Mouse (Mus musculus): ENCODE measurements around the gene Pgls. TPM values are rescaled to one million over a fixed set of nuclear protein-coding genes. Genes with fewer than 3 reads are reported as not detected.

The Pgls gene
- polyA plus RNA-seq, 1 experiment from 2014 or later: 243 TPM

DNA sequence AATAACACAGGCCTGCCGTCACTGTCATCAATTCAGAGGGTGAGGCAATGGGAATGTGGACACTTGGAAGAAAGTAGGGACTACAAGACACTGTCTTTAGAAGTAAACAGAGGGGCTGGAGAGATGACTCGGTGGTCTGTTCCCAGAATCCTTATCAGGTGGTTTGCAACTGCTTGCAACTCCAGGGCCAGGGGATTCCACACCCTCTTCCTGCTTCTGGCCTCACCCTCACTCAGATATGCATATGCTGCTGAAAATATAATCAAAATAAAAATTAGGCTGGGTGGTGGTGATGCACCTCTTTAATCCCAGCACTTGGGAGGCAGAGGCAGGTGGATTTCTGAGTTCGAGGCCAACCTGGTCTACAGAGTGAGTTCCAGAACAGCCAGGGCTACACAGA lies 31.9 kb upstream of the Pgls start:
- ATAC-seq: no peak
- no peak overlapping the region for H3K9ac ChIP-seq
- no peaks in the 10 kb centered on the region for H3K36me3 ChIP-seq
- no peak overlapping the region for H3K4me3 ChIP-seq (replicated peaks)
- H3K9me3 ChIP-seq: no peaks in the 10 kb centered on the region
- WGBS: 71% methylated on average over 3 of the region's 3 CpGs
- peaks cover 18% of the 10 kb centered on the region for H3K4me1 ChIP-seq (replicated peaks)
- H3K27ac ChIP-seq: no peak overlapping the region
- no peak overlapping the region for H3K4me2 ChIP-seq (replicated peaks)
- H3K27me3 ChIP-seq (replicated peaks): peaks cover 65% of the 10 kb centered on the region

DNA sequence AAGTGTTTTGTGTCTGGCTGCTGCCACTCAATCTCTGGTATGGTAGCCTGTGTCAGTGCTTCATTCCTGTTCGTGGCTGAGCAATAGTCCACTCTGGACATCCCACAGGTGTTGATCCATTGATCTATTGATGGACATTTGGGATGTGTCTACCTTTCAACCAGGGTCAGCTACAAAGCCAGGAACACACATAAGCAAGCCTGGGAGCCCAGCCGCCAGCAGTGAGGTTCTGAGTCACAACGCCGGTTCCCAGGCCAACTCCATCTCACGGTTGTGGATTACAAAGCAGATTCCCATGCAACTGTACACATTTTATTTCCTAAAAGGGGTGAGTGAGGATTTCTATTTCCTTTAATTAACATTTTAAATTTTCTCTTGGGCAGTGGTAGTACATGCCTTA lies 31.2 kb upstream of the Pgls start:
- no peaks in the 10 kb centered on the region for H3K36me3 ChIP-seq
- H3K4me2 ChIP-seq (replicated peaks): no peak overlapping the region
- H3K4me3 ChIP-seq (replicated peaks): no peak overlapping the region
- H3K4me1 ChIP-seq (replicated peaks): peaks cover 18% of the 10 kb centered on the region
- H3K9ac ChIP-seq: no peak overlapping the region
- peaks cover 62% of the 10 kb centered on the region for H3K27me3 ChIP-seq (replicated peaks)
- no peak overlapping the region for H3K27ac ChIP-seq
- no peak for ATAC-seq
- H3K9me3 ChIP-seq: no peaks in the 10 kb centered on the region
- WGBS: 85% methylated on average over 5 of the region's 5 CpGs

DNA sequence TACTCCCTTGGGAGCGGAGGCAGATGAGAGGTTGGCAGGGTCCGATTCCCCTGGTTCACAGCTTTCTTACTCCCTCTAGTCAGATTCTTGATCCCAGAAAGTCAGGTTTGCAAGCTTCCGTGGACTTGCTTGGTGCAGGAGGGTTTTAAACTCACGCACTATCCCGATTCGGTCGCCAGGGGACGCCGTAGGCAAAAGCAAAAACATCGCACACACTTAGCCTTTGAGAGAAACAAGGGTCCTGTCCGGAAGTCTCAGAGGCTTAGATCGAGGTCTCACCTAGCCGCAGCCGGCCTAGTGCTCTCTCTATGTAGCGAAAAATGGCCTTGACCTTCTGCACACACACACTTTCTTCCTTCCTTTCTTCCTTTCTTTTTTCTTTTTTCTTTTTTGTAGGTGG lies 30.6 kb upstream of the Pgls start:
- Histone ChIP-seq H3K36me3 (no peaks in the 10 kb centered on the region), H3K27ac (no peak overlapping the region), H3K4me1 (replicated peaks) (peaks cover 18% of the 10 kb centered on the region), H3K4me3 (replicated peaks) (no peak overlapping the region), H3K9ac (no peak overlapping the region), H3K4me2 (replicated peaks) (no peak overlapping the region), H3K9me3 (no peaks in the 10 kb centered on the region), H3K27me3 (replicated peaks) (peaks cover 58% of the 10 kb centered on the region)
- WGBS: 2% methylated on average over 15 of the region's 15 CpGs
- ATAC-seq: peak; percentile 44; the same call in 1 of the 2 replicates

- Histone ChIP-seq H3K4me3 (replicated peaks) (peak overlapping the region; percentile 26), H3K4me1 (replicated peaks) (peaks cover 18% of the 10 kb centered on the region), H3K9ac (peak overlapping the region; percentile 29; the same call in 1 of the 2 replicates), H3K9me3 (no peaks in the 10 kb centered on the region), H3K27me3 (replicated peaks) (peaks cover 44% of the 10 kb centered on the region), H3K27ac (no peak overlapping the region), H3K4me2 (replicated peaks) (peak overlapping the region; percentile 61), H3K36me3 (no peaks in the 10 kb centered on the region)
- ATAC-seq: peak; percentile 48
- under 1% methylated on average over 33 of the region's 33 CpGs for WGBS
Observed at GRCm38 (mm10) chr8:71562751-71563150, 29.2 kb upstream of the Pgls start.

GRCm38 (mm10) chr8:71563992-71564391 lies 28.0 kb upstream of the Pgls start:
- no peak for ATAC-seq
- peaks cover 32% of the 10 kb centered on the region for H3K27me3 ChIP-seq (replicated peaks)
- H3K4me2 ChIP-seq (replicated peaks): no peak overlapping the region
- H3K9ac ChIP-seq: no peak overlapping the region
- H3K4me1 ChIP-seq (replicated peaks): peaks cover 17% of the 10 kb centered on the region
- no peaks in the 10 kb centered on the region for H3K9me3 ChIP-seq
- no peak overlapping the region for H3K27ac ChIP-seq
- H3K4me3 ChIP-seq (replicated peaks): no peak overlapping the region
- H3K36me3 ChIP-seq: no peaks in the 10 kb centered on the region
- 87% methylated on average over 4 of the region's 4 CpGs for WGBS

DNA sequence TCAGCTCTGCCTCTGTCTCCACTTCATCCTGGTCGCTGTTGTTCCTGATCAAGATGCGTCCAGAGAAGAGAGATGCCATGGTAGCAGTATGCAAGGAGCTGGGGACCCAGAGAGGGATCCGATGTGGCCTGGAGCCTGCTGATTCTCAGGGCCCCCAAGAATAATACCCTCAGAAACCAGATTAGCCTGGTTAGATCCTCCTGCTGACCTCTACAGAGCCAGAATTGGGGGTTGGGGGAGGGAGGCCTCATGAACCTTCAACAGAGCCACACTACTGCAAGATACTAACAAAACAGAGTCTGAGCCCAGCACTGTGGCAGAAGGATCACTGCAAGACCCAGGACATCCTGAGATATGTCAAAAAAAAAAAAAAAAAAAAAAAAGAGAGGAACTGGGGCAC lies 25.5 kb upstream of the Pgls start, which contains the start of gene Nxnl1:
TSS of gene Nxnl1 (minus strand) at position 101 of the 400 bp plus-strand sequence.
- H3K4me1 ChIP-seq (replicated peaks): peaks cover 24% of the 10 kb centered on the region
- WGBS: 78% methylated on average over 3 of the region's 3 CpGs
- H3K9me3 ChIP-seq: no peaks in the 10 kb centered on the region
- no peaks in the 10 kb centered on the region for H3K36me3 ChIP-seq
- H3K27me3 ChIP-seq (replicated peaks): peaks cover 12% of the 10 kb centered on the region; the same call in 1 of the 2 replicates
- no peak within 1 kb of the TSS for H3K9ac ChIP-seq
- no peak within 1 kb of the TSS for H3K4me2 ChIP-seq (replicated peaks)
- no peak for ATAC-seq
- H3K4me3 ChIP-seq (replicated peaks): no peak within 1 kb of the TSS
- no peak within 1 kb of the TSS for H3K27ac ChIP-seq

DNA sequence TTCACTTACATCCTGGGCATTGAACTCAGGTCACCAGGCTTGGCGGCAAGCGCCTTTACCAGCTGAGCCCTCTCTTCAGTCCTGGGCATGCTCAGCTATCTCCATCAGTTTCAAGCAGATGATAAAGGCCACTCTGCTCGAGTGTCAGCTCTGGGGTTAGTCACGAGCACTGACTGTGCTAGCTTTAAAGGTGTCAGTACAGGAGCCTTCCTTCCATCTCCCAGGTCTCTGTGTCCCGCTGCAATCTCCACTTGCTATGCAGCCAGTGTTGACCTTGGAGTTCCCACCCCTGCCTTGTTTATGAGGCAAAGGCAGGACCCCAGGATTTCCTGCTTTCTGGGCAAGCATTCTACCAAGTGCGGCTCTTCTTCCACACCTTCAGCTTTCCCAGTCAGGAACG lies 24.4 kb upstream of the Pgls start:
- no peak for ATAC-seq
- WGBS: 72% methylated on average over 7 of the region's 7 CpGs
- Histone ChIP-seq H3K9me3 (no peaks in the 10 kb centered on the region), H3K4me2 (replicated peaks) (no peak overlapping the region), H3K4me1 (replicated peaks) (peaks cover 23% of the 10 kb centered on the region), H3K9ac (no peak overlapping the region), H3K4me3 (replicated peaks) (no peak overlapping the region), H3K27ac (no peak overlapping the region), H3K36me3 (no peaks in the 10 kb centered on the region), H3K27me3 (replicated peaks) (peaks cover 2% of the 10 kb centered on the region; the same call in 1 of the 2 replicates)

DNA sequence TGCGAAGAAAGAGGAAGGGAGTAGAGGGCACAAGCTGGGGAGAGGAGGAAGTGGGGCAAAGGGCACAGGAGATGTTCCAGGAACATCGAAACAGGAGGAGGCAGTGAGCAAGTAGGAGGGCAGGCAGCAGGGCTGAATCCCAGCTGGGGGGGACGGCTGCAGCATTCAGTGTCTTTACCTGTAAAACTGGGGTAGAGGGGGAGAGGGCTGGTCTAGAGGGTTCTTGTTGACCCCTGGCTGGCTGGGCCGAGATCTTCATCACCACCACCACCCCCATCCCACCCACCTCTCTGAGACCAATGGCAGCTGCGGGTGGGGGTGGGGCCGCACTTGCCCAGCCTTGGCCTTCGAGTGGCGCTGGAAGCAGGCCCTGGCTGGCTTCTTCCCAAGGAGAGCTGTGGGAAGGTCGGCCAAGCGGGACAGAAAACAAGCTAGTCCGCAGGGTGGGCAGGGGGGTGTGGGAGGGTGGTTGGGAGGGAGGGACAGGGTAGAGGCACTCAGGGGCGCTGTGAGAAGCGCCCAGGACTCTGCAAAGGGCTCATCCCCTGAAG lies 23.5 kb upstream of the Pgls start, which contains the start of gene Slc27a1:
TSS of gene Slc27a1 (plus strand) at position 496 of the 551 bp plus-strand sequence.
- H3K4me1 ChIP-seq (replicated peaks): peaks cover 18% of the 10 kb centered on the region
- no peaks in the 10 kb centered on the region; the same call in 1 of the 2 replicates for H3K27me3 ChIP-seq (replicated peaks)
- 16% methylated on average over 13 of the region's 13 CpGs for WGBS
- H3K4me2 ChIP-seq (replicated peaks): peak within 1 kb of the TSS; percentile 84
- H3K4me3 ChIP-seq (replicated peaks): peak within 1 kb of the TSS; percentile 66
- H3K36me3 ChIP-seq: no peaks in the 10 kb centered on the region
- ATAC-seq: no peak
- H3K9me3 ChIP-seq: no peaks in the 10 kb centered on the region
- peak within 1 kb of the TSS; percentile 81 for H3K27ac ChIP-seq
- peak within 1 kb of the TSS; percentile 54 for H3K9ac ChIP-seq

DNA sequence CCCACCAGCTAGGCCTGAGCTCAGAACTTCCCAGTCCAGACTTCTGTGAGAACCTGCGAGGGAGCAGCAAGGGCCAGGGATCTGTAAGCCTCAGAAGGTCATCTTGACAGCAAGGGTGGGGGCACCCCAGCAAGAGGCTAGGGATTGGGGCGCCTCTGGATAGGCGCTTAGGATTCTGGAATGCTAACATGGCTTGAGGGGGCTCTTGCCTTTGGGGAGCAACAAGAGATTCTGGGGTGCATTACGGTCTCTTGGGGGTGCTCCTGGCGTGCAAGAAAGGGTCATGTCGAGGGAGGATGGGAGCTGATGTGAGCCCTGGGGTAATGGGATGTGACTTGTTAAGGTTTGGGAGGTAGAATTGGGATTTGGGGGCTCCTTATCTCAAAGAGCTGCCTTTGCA lies 23.0 kb upstream of the Pgls start:
- H3K9me3 ChIP-seq: no peaks in the 10 kb centered on the region
- H3K36me3 ChIP-seq: no peaks in the 10 kb centered on the region
- H3K27ac ChIP-seq: peak overlapping the region; percentile 81; the same call in 1 of the 2 replicates
- peaks cover 18% of the 10 kb centered on the region for H3K4me1 ChIP-seq (replicated peaks)
- peak overlapping the region; percentile 66 for H3K4me3 ChIP-seq (replicated peaks)
- WGBS: 23% methylated on average over 6 of the region's 6 CpGs
- peak overlapping the region; percentile 54; the same call in 1 of the 2 replicates for H3K9ac ChIP-seq
- peak overlapping the region; percentile 84 for H3K4me2 ChIP-seq (replicated peaks)
- no peaks in the 10 kb centered on the region; the same call in 1 of the 2 replicates for H3K27me3 ChIP-seq (replicated peaks)
- ATAC-seq: no peak

DNA sequence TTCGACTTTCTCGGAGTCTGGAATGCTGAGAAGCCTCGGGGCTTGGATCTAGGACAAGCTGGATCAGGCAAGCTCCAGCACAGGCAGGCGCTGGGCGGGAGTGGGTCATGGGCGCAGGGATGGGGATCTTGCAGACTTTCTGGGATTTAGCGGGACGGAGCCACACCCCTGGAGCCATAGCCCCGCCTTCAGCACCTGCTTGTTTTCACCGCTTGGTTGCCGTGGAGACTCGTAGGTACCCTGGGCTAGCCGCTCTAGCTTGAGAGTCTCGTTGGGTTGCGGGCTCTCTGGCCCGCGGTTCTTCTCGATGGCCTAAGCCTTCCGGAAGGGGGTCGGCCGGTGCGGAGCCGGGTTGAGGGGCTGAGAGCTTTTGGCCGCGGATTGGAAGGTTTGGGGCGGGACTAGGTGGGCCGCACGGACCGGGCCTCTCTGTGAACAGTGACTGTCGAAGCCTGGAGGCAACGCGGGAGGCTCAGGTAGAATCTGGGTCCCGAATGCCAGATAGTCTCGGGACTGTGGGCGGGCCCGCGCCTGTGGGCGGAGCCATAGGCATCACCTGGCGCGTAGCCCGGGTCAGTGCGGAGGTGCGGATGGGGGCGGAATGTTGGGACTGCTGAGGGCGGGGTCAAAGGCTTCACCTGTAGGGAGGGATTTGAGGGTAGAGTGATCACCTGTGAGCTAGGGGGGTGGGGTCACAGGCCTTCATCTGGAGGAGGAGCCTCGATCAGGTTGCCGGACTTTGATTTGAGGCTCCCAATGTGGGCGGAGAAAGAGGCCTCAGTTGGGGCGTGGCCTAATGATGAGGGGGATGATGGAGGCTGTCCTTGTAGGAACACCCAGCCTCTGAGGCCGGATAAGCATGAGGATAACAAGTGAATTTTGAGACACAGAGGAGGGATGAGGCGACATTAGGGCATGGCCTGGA lies 22.3 kb upstream of the Pgls start:
- ATAC-seq: peak; percentile 88
- 1% methylated on average over 51 of the region's 51 CpGs for whole genome bisulfite sequencing
- peaks cover 18% of the 10 kb centered on the region for H3K4me1 ChIP-seq (replicated peaks)
- peak overlapping the region; percentile 66 for H3K4me3 ChIP-seq (replicated peaks)
- H3K36me3 ChIP-seq: no peaks in the 10 kb centered on the region
- H3K27ac ChIP-seq: peak overlapping the region; percentile 81
- no peaks in the 10 kb centered on the region for H3K9me3 ChIP-seq
- no peaks in the 10 kb centered on the region; the same call in 1 of the 2 replicates for H3K27me3 ChIP-seq (replicated peaks)
- H3K9ac ChIP-seq: peak overlapping the region; percentile 54
- H3K4me2 ChIP-seq (replicated peaks): peak overlapping the region; percentile 84

- H3K9me3 ChIP-seq: no peaks in the 10 kb centered on the region
- no peaks in the 10 kb centered on the region for H3K36me3 ChIP-seq
- ATAC-seq: peak; percentile 90
- WGBS: under 1% methylated on average over 41 of the region's 41 CpGs
- H3K4me3 ChIP-seq (replicated peaks): peak overlapping the region; percentile 66
- peak overlapping the region; percentile 54 for H3K9ac ChIP-seq
- peaks cover 18% of the 10 kb centered on the region for H3K4me1 ChIP-seq (replicated peaks)
- peak overlapping the region; percentile 81 for H3K27ac ChIP-seq
- H3K4me2 ChIP-seq (replicated peaks): peak overlapping the region; percentile 84
- no peaks in the 10 kb centered on the region; the same call in 1 of the 2 replicates for H3K27me3 ChIP-seq (replicated peaks)
Observed at GRCm38 (mm10) chr8:71570291-71570954, 21.6 kb upstream of the Pgls start.

DNA sequence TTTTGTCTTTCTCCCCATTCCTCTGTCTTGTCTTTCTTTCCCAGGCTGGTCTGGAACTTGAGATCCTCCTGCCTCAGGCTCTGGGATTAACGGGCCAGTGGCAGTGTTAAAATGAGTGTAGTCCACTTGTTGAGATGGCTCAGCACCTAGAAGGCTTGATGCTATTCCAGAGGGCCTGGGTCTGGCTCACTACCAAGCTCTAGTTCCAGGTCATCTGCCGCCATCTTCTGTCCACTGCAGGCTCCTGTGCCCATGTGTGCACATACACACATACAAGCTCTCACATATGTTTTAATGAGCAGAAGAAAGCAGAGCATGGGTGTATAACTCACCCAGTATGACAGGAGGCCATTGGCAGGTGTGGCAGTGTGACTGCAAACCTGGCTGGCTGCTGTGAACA lies 19.9 kb upstream of the Pgls start:
- H3K27me3 ChIP-seq (replicated peaks): no peaks in the 10 kb centered on the region
- no peak overlapping the region for H3K4me2 ChIP-seq (replicated peaks)
- no peak overlapping the region for H3K27ac ChIP-seq
- peaks cover 18% of the 10 kb centered on the region for H3K4me1 ChIP-seq (replicated peaks)
- no peak for ATAC-seq
- 96% methylated on average over 2 of the region's 2 CpGs for WGBS
- H3K9ac ChIP-seq: no peak overlapping the region
- H3K9me3 ChIP-seq: no peaks in the 10 kb centered on the region
- H3K4me3 ChIP-seq (replicated peaks): no peak overlapping the region
- no peaks in the 10 kb centered on the region for H3K36me3 ChIP-seq
